Mouse (Mus musculus) limb, embryonic 12.5 days (tissue): ENCODE data around the gene Zfp541. TPM values are rescaled to one million over a fixed set of nuclear protein-coding genes. Genes with fewer than 3 reads are reported as not detected.

Experiments used
- ATAC-seq: fragments of 200-750 bp; cut with Nextera tagmentation; 2 replicates; pipeline ENCODE4 v1.8.0; 2017; ENCODE audit warnings: low read depth, moderate TSS enrichment; ENCODE audit not compliant: insufficient number of reproducible peaks, insufficient read depth, low FRiP score, low TSS enrichment
- H3K27ac ChIP-seq: fragments of 300-500 bp; sonication (generic); 2 replicates; pipeline ENCODE4 v1.5.1; 2016; ENCODE audit warnings: mild to moderate bottlenecking, moderate library complexity
- H3K27me3 ChIP-seq: fragments of 300-500 bp; sonication (generic); 2 replicates; pipeline ENCODE4 v1.6.1; 2016; ENCODE audit warnings: mild to moderate bottlenecking, moderate library complexity
- H3K36me3 ChIP-seq: fragments of 300-500 bp; sonication (generic); 2 replicates; pipeline ENCODE4 v1.6.1; 2016; ENCODE audit warnings: mild to moderate bottlenecking, moderate library complexity
- H3K4me1 ChIP-seq: fragments of 300-500 bp; sonication (generic); replicated peaks from 2 replicates; pipeline ENCODE4 v1.6.1; 2016
- H3K4me2 ChIP-seq: fragments of 300-500 bp; sonication (generic); 2 replicates; pipeline ENCODE4 v1.6.1; 2016; ENCODE audit warnings: mild to moderate bottlenecking, moderate library complexity
- H3K4me3 ChIP-seq: fragments of 300-500 bp; sonication (generic); replicated peaks from 2 replicates; pipeline ENCODE4 v1.5.1; 2016; ENCODE audit warnings: mild to moderate bottlenecking
- H3K9ac ChIP-seq: fragments of 300-500 bp; sonication (generic); replicated peaks from 2 replicates; pipeline ENCODE4 v1.6.1; 2016; ENCODE audit warnings: mild to moderate bottlenecking, moderate library complexity
- H3K9me3 ChIP-seq: fragments of 300-500 bp; sonication (generic); 2 replicates; pipeline ENCODE4 v1.6.1; 2016; ENCODE audit warnings: mild to moderate bottlenecking, moderate library complexity
- WGBS: fragments of 180-500 bp; shearing (Covaris S2); methylation state at CpG from one replicate; pipeline ENCODE4 v1.1.7; 2016; 5-methylcytosine and 5-hydroxymethylcytosine counted together
- polyA plus RNA-seq: library from polyadenylated mRNA; unstranded; fragments of >200 nt; fragmentation: Nextera tagmentation; extraction: Ambion mirVana; gene quantifications from 2 replicates; pipeline ENCODE4 v1.2.1, GENCODE M21; 2016

Zfp541 gene
- polyA plus RNA-seq, 1 experiment from 2014 or later, result not detected

- ATAC-seq, result no peak
- 37% methylated on average over 13 of the region's 13 CpGs for WGBS
These were observed 69.5 kb downstream of the Zfp541 start for GRCm38 (mm10) chr7:16130956-16131634.

GRCm38 (mm10) chr7:16132161-16132581 lies 70.6 kb downstream of the Zfp541 start:
- no peak for ATAC-seq
- Histone ChIP-seq H3K4me1 (peaks cover 34% of the 10 kb centered on the region), H3K4me3 (0 out of 2 replicates have a peak overlapping the region, but pooled peaks have one; percentile 6), H3K4me2 (peak overlapping the region; percentile 27; the same call in 1 of the 2 replicates), H3K27ac (no peak overlapping the region), H3K9ac (no peak overlapping the region; the same call in 1 of the 2 replicates), H3K36me3 (peaks cover 8% of the 10 kb centered on the region), H3K27me3 (peaks cover 29% of the 10 kb centered on the region), H3K9me3 (no peaks in the 10 kb centered on the region)
- 16% methylated on average over 7 of the region's 7 CpGs for WGBS

More at GRCm38 (mm10) chr7:16130956-16131634, 69.5 kb downstream of the Zfp541 start:
- Histone ChIP-seq H3K27me3 (peaks cover 29% of the 10 kb centered on the region), H3K4me1 (peaks cover 34% of the 10 kb centered on the region), H3K9ac (peak overlapping the region; percentile 77), H3K4me2 (peak overlapping the region; percentile 88), H3K27ac (no peak overlapping the region), H3K9me3 (no peaks in the 10 kb centered on the region), H3K4me3 (peak overlapping the region; percentile 62), H3K36me3 (peaks cover 9% of the 10 kb centered on the region)

- no peak overlapping the region for H3K9ac ChIP-seq
- no peak overlapping the region for H3K4me3 ChIP-seq
- ATAC-seq, result no peak
- H3K9me3 ChIP-seq, result no peaks in the 10 kb centered on the region
- H3K4me1 ChIP-seq, result peaks cover 34% of the 10 kb centered on the region
- H3K27me3 ChIP-seq, result peaks cover 29% of the 10 kb centered on the region
- no peak overlapping the region for H3K4me2 ChIP-seq
- H3K27ac ChIP-seq, result no peak overlapping the region
- 69% methylated on average over 3 of the region's 3 CpGs for WGBS
- H3K36me3 ChIP-seq, result 0 out of 2 replicates have a peak, but pooled peaks cover under 1% of the 10 kb centered on the region
These were observed 71.3 kb downstream of the Zfp541 start for GRCm38 (mm10) chr7:16132926-16133325.

GRCm38 (mm10) chr7:16133691-16134090 lies 72.1 kb downstream of the Zfp541 start:
- Histone ChIP-seq H3K36me3 (no peaks in the 10 kb centered on the region), H3K4me2 (no peak overlapping the region), H3K4me1 (peaks cover 34% of the 10 kb centered on the region), H3K27me3 (peaks cover 29% of the 10 kb centered on the region), H3K9me3 (no peaks in the 10 kb centered on the region), H3K4me3 (no peak overlapping the region), H3K27ac (no peak overlapping the region), H3K9ac (no peak overlapping the region)
- WGBS, result 87% methylated on average over 9 of the region's 9 CpGs
- ATAC-seq, result no peak

GRCm38 (mm10) chr7:16134951-16135392 lies 73.4 kb downstream of the Zfp541 start:
- peaks cover 25% of the 10 kb centered on the region for H3K4me1 ChIP-seq
- peaks cover 29% of the 10 kb centered on the region for H3K27me3 ChIP-seq
- no peak overlapping the region for H3K27ac ChIP-seq
- no peak overlapping the region for H3K9ac ChIP-seq
- ATAC-seq, result no peak
- 68% methylated on average over 7 of the region's 7 CpGs for WGBS
- H3K4me2 ChIP-seq, result no peak overlapping the region
- no peaks in the 10 kb centered on the region for H3K9me3 ChIP-seq
- H3K36me3 ChIP-seq, result no peaks in the 10 kb centered on the region
- H3K4me3 ChIP-seq, result no peak overlapping the region

Other genes with a start within 250 kb of the Zfp541 start
- gene Obox6, start 222.1 kb upstream of the Zfp541 start, polyA plus RNA-seq, result not detected in 2 replicates
- not detected in 2 replicates for gene Crx, start 181.8 kb upstream of the Zfp541 start, polyA plus RNA-seq
- gene Crxos, start 179.2 kb upstream of the Zfp541 start, polyA plus RNA-seq, result not detected in 2 replicates
- 912 and 933 TPM in 2 replicates for gene Selenow, start 139.4 kb upstream of the Zfp541 start, polyA plus RNA-seq
- gene Nop53, start 115.7 kb upstream of the Zfp541 start, polyA plus RNA-seq, result 187 and 192 TPM in 2 replicates
- 10.0 and 12.4 TPM in 2 replicates for gene Ehd2, start 94.2 kb upstream of the Zfp541 start, polyA plus RNA-seq
- gene Bicra, start 13.9 kb upstream of the Zfp541 start, polyA plus RNA-seq, result 9.0 and 9.4 TPM in 2 replicates
- gene Napa, start 36.6 kb downstream of the Zfp541 start, polyA plus RNA-seq, result 181 and 202 TPM in 2 replicates
- gene Kptn, start 58.1 kb downstream of the Zfp541 start, polyA plus RNA-seq, result 30.7 and 33.3 TPM in 2 replicates
- 0.18 and 0.20 TPM in 2 replicates for gene Slc8a2, start 68.0 kb downstream of the Zfp541 start, polyA plus RNA-seq
- 7.7 and 9.4 TPM in 2 replicates for gene Meis3, start 113.3 kb downstream of the Zfp541 start, polyA plus RNA-seq
- 14.7 and 17.4 TPM in 2 replicates for gene Dhx34, start 160.2 kb downstream of the Zfp541 start, polyA plus RNA-seq
- 0.10 TPM in 1 of 2 replicates, not detected in the other for gene C5ar2, start 182.3 kb downstream of the Zfp541 start, polyA plus RNA-seq
- 0.45 and 0.91 TPM in 2 replicates for gene C5ar1, start 197.7 kb downstream of the Zfp541 start, polyA plus RNA-seq
- 13.9 and 17.6 TPM in 2 replicates for gene Inafm1, start 211.8 kb downstream of the Zfp541 start, polyA plus RNA-seq
- 43.1 and 44.7 TPM in 2 replicates for gene Ccdc9, start 225.0 kb downstream of the Zfp541 start, polyA plus RNA-seq
- gene Bbc3, start 246.6 kb downstream of the Zfp541 start, polyA plus RNA-seq, result 8.2 and 9.3 TPM in 2 replicates